Mouse (Mus musculus): ENCODE data around the gene Clip1. TPM values are rescaled to one million over a fixed set of nuclear protein-coding genes. Genes with fewer than 3 reads are reported as not detected.

The Clip1 gene
- total RNA-seq, 4 experiments from 2014 or later: 125 to 142 (median 126) TPM

DNA sequence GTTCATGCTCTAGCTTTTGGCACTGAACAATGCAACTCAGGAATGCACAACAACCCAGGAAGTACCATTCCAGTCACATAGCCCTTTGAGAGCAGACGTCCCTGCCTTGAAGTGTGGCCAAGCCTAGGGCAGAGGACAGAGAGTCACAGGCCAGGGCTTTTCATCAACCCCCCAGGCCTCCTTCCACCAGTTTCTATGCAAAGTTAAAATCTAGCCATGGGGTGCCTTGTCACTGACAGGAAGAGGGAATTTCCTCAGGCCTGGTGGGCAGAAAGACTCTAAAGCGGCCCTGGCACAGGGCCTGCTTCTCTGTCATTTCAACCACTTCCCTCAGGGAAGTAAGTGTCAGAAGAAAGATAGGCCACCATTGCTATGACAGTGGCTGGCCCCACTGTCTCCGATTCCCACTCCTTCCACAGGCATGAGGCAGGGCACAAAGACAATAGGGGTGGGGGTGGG, 77.2 kb downstream of the Clip1 start:
- DNase-seq (ENCODE audit: low spot score in 2 of 2): no peak

GRCm38 (mm10) chr5:123603496-123603895, 80.9 kb downstream of the Clip1 start:
- peak; percentile 56 to 58 for DNase-seq (ENCODE audit: low spot score in 2 of 2)

- no peak for DNase-seq (ENCODE audit: low spot score in 2 of 2)
These were observed 82.2 kb downstream of the Clip1 start for GRCm38 (mm10) chr5:123602174-123602573.

- DNase-seq (ENCODE audit: low spot score in 2 of 2): no peak
These were observed 85.1 kb downstream of the Clip1 start for GRCm38 (mm10) chr5:123599319-123599718.

DNA sequence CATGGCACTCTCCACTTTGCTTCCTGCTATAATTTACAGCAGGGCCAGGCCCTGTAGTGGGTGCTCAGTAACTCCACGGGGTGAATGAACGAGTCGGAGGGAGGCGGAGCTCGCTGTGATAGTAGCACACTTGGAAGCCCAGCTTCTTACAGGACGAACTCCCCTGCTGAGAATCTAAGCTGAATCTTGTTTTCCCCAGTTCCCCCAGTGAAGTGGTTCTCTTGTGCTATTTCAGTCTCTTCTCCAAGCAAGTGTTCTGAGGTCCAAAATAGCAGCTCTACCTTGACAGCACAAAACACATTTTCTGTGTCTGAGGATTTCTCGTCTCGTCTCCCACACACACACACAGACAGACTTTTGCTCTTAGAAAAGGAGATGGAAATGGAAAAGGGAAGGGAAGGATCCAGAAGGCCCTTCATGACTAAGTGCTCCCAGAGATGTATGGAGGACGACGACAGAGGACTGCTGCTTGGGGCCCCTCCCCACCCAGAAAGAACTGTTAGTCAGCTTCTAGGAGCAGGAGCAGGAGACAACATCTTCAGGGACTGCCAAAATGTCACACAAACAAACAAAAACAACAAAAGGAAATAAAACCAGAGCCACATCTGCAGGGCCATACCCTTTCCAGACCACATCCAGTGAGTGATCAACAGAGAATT, 90.7 kb downstream of the Clip1 start:
- no peak for DNase-seq (ENCODE audit: low spot score in 2 of 2)

DNA sequence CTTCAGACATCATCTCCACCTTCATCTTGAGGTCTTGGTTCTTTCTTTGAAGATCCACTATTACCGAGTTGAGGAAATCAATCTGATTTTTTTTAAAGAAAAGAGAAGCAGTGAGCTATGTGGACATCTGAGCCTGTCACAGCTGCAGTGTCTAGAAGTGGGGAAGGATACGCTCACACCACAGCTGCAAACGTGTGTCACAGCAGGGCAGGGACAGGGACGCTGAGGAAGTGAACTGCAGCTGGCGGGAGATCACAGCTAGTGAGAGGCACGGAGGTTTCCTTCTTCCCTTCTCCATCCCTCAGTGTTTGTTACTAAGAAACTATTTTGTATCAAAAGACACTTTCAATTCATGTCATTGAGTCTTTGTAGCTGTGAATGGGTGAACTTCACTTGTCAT, 104.4 kb downstream of the Clip1 start:
- DNase-seq (ENCODE audit: low spot score in 2 of 2): no peak

DNA sequence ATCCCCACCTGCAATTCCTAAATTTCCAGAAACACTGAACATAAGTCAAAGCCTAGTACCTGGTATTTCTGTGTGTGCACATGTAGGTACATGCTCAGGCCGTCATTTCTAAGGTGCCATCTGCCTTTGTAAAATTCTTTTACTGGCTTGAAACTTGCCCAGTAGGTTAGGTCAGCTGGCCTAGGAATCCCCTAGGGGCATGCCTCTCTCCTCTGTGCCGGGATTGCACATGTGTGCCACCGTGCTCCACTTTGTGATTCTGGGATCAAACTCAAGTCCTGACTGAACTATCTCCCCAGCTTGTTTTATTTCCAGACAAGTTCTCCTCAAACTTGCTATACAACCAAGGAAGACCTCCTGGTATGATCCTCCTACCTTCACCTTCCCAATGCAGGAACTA, 107.7 kb downstream of the Clip1 start:
- no peak for DNase-seq (ENCODE audit: low spot score in 2 of 2)

GRCm38 (mm10) chr5:123573362-123573761, 111.1 kb downstream of the Clip1 start:
- DNase-seq (ENCODE audit: low spot score in 2 of 2): no peak

DNA sequence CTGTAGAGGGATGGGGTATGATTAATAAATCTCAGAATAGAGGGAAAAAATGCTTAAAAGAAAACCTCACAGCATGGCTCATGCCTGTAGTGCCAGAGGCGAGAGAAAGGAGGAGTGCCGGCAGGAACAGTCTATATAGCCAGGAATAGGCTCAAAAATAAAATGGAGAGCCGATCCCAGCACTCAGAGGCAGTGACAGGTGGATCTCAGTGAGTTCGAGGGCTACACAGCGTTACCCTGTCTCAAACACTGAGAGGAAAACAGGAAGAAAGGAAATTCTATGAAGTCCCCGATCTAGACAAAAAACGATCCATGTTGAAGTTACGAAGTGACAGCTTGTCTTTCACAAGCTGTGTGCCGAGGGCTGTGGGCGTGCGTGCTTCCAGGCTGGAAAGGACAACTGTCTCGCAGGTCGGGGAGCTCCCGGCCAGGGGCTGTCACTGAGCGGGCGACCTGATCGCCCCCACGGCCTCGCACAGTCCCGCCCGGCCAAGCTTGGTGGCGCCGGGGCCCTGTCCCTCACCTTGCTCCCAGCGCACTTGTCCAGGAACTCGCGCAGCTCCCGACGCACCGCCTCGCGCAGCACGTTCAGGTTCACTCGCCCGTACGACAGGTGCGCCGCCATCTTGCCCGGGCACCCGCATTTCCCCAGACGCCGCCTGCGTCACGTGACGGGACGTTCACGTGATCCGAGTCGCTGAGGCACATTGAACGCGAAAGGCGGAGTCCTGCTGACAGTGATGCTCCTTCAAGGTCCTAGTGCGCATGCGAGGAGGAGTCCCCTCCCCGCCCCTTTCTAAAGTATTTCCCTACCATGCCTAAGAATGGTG, 111.8 kb downstream of the Clip1 start, which contains the start of gene Vps33a:
TSS of gene Vps33a (minus strand) at position 682 of the 830 bp plus-strand sequence.
- peak; percentile 97 to 98 for DNase-seq (ENCODE audit: low spot score in 2 of 2)

DNA sequence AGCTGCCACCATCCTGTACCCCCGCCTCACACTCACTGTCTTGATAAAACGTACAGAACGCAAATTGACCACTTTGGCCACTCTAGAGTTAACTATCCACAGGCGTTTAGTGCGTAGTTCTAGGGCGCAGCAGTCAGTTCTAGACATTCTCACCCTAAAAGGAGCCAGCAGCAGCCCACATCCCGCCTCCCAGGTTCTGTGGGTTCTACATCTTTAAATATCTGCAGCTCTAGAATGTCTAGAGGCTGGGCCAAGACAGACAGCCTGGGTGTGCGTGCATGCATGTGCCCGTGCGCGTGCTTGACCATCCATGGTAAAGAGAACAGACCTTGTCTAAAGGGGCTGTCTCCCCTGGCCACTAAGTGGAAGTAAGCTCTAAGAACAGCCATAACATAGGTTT, 123.3 kb downstream of the Clip1 start:
- peak in 1 of 2 experiments; percentile 1 for DNase-seq (ENCODE audit: low spot score in 2 of 2)

GRCm38 (mm10) chr5:123559588-123559987, 124.8 kb downstream of the Clip1 start:
- DNase-seq (ENCODE audit: low spot score in 2 of 2): no peak

- peak in 1 of 2 experiments; percentile 49 for DNase-seq (ENCODE audit: low spot score in 2 of 2)
These were observed 128.0 kb downstream of the Clip1 start for GRCm38 (mm10) chr5:123556451-123556850.

- DNase-seq (ENCODE audit: low spot score in 2 of 2): no peak
These were observed 128.7 kb downstream of the Clip1 start for GRCm38 (mm10) chr5:123555693-123556092.

DNA sequence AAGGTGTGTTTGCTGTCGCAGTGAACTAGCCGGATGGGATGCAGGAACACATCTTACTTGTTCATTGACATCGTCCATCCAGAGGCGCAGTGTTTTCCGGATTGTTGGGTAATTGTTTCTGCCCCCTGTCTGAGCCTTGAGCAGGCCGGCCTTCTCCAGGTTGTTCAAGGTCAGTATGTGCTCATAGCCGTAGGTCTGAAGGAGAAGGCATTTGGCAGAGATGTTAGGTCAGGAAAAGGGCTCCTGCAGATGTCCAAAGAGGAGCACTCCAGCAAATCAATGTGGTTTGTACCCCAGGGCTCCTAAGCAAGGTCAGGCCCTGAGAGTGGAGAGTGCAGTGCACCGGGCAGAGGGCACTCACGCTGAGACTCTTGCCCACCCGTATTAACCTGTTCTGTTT, 150.6 kb downstream of the Clip1 start:
- DNase-seq (ENCODE audit: low spot score in 2 of 2): peak; percentile 1

- peak; percentile 2 for DNase-seq (ENCODE audit: low spot score in 2 of 2)
These were observed 154.4 kb downstream of the Clip1 start for GRCm38 (mm10) chr5:123530056-123530455.

DNA sequence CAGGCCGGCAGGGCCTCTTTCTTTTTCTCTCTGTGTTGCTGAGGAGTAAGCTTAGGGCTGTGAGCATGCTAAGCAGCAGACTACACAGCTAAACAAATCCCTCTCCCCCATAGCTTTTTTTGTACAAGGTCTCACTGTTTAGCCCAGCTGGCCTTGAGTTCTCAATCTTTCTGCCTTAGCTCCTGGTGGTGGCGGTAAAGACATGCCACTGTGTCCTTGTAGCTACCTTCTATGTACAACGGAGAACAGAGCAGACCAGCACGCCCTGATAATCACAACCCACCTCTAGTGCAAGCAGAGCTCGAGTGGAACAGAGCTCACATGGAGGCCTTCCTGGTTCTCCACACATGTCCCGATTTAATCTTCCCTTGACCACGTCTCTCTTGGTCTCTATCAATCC, 155.8 kb downstream of the Clip1 start:
- DNase-seq (ENCODE audit: low spot score in 2 of 2): peak in 1 of 2 experiments; percentile 2

Other genes with a start within 250 kb of the Clip1 start
- gene Lrrc43, start 195.3 kb downstream of the Clip1 start, total RNA-seq (2022): under 1 TPM; 0.72 to 0.93 (median 0.85) TPM
- not detected for gene Il31, start 195.1 kb downstream of the Clip1 start, total RNA-seq (2022)
- 1 to 10 TPM in 3 of 4 experiments, under 1 TPM in 1; 0.55 to 1.9 (median 1.3) TPM for gene B3gnt4, start 174.2 kb downstream of the Clip1 start, total RNA-seq (2022)
- 10 to 100 TPM; 29.8 to 34.4 (median 31.1) TPM for gene Diablo, start 160.4 kb downstream of the Clip1 start, total RNA-seq (2022)
- 1 to 10 TPM; 4.2 to 7.8 (median 5.3) TPM for gene Gm49027, start 159.1 kb downstream of the Clip1 start, total RNA-seq (2022)
- gene Vps33a, start 111.6 kb downstream of the Clip1 start, total RNA-seq (2022): 10 to 100 TPM; 78.7 to 91.2 (median 87.3) TPM
- 10 to 100 TPM; 41.5 to 54.4 (median 50.4) TPM for gene Zcchc8, start 36.5 kb upstream of the Clip1 start, total RNA-seq (2022)
- gene Rsrc2, start 64.8 kb upstream of the Clip1 start, total RNA-seq (2022): 100 to 1,000 TPM in 3 of 4 experiments, 10 to 100 TPM in 1; 90.7 to 107 (median 103) TPM
- 1 to 10 TPM in 3 of 4 experiments, under 1 TPM in 1; 0.99 to 2.9 (median 2.0) TPM for gene Kntc1, start 65.1 kb upstream of the Clip1 start, total RNA-seq (2022)
- gene Hcar2, start 180.9 kb upstream of the Clip1 start, total RNA-seq (2022): 1 to 10 TPM in 2 of 4 experiments, under 1 TPM in 1, not detected in 1; 0.33 to 5.8 (median 5.2) TPM
- 1 to 10 TPM; 1.0 to 1.6 (median 1.2) TPM for gene Hcar1, start 195.4 kb upstream of the Clip1 start, total RNA-seq (2022)
- 10 to 100 TPM; 59.4 to 66.0 (median 60.5) TPM for gene Denr, start 222.6 kb upstream of the Clip1 start, total RNA-seq (2022)
- gene Gm43518, start 242.8 kb upstream of the Clip1 start, total RNA-seq (2022): 1 to 10 TPM in 3 of 4 experiments, under 1 TPM in 1; 0.87 to 2.4 (median 1.9) TPM
- 1 to 10 TPM; 2.1 to 7.2 (median 5.2) TPM for gene Ccdc62, start 246.1 kb upstream of the Clip1 start, total RNA-seq (2022)